Mouse (Mus musculus) heart, embryonic 15.5 days (tissue): Measurements from ENCODE around the gene Mindy4. TPM values are rescaled to one million over a fixed set of nuclear protein-coding genes. Genes with fewer than 3 reads are reported as not detected.

ENCODE experiments used
- ATAC-seq: fragments of 200-750 bp; cut with Nextera tagmentation; replicated peaks from 2 replicates; pipeline ENCODE4 v1.8.0; 2017; ENCODE audit warnings: low read depth, moderate TSS enrichment; ENCODE audit not compliant: insufficient number of reproducible peaks, insufficient read depth, low FRiP score
- H3K27ac ChIP-seq: fragments of 300-500 bp; sonication (generic); 2 replicates; pipeline ENCODE4 v1.5.1; 2015; ENCODE audit warnings: mild to moderate bottlenecking, inconsistent platforms
- H3K27me3 ChIP-seq: fragments of 300-500 bp; sonication (generic); 2 replicates; pipeline ENCODE4 v1.6.1; 2015; ENCODE audit warnings: inconsistent platforms
- H3K36me3 ChIP-seq: fragments of 300-500 bp; sonication (generic); 2 replicates; pipeline ENCODE4 v1.6.1; 2015; ENCODE audit warnings: mild to moderate bottlenecking, inconsistent platforms
- H3K4me1 ChIP-seq: fragments of 300-500 bp; sonication (generic); replicated peaks from 2 replicates; pipeline ENCODE4 v1.6.1; 2015; ENCODE audit warnings: inconsistent platforms
- H3K4me2 ChIP-seq: fragments of 300-500 bp; sonication (generic); 2 replicates; pipeline ENCODE4 v1.6.1; 2015; ENCODE audit warnings: inconsistent platforms, mild to moderate bottlenecking, moderate library complexity
- H3K4me3 ChIP-seq: fragments of 300-500 bp; sonication (generic); 2 replicates; pipeline ENCODE4 v1.5.1; 2015; ENCODE audit warnings: mild to moderate bottlenecking, inconsistent platforms
- H3K9ac ChIP-seq: fragments of 300-500 bp; sonication (generic); 2 replicates; pipeline ENCODE4 v1.6.1; 2015; ENCODE audit warnings: mild to moderate bottlenecking, inconsistent platforms
- H3K9me3 ChIP-seq: fragments of 300-500 bp; sonication (generic); replicated peaks from 2 replicates; pipeline ENCODE4 v1.6.1; 2016; ENCODE audit warnings: inconsistent platforms
- WGBS: fragments of 180-500 bp; shearing (Covaris S2); methylation state at CpG from one replicate; pipeline ENCODE4 v1.1.7; 2015; ENCODE audit warnings: mixed read lengths; 5-methylcytosine and 5-hydroxymethylcytosine counted together
- microRNA-seq: library from miRNA; unstranded; fragments of <30 nt; microRNA quantifications from one replicate; pipeline ENCODE4, GENCODE M21; 2016
- polyA plus RNA-seq: library from polyadenylated mRNA; unstranded; fragments of >200 nt; fragmentation: Nextera tagmentation; extraction: Ambion mirVana; gene quantifications from 2 replicates; pipeline ENCODE4 v1.2.1, GENCODE M21; 2015

Mindy4 gene
- polyA plus RNA-seq, 1 experiment from 2014 or later: 6.2 TPM

DNA sequence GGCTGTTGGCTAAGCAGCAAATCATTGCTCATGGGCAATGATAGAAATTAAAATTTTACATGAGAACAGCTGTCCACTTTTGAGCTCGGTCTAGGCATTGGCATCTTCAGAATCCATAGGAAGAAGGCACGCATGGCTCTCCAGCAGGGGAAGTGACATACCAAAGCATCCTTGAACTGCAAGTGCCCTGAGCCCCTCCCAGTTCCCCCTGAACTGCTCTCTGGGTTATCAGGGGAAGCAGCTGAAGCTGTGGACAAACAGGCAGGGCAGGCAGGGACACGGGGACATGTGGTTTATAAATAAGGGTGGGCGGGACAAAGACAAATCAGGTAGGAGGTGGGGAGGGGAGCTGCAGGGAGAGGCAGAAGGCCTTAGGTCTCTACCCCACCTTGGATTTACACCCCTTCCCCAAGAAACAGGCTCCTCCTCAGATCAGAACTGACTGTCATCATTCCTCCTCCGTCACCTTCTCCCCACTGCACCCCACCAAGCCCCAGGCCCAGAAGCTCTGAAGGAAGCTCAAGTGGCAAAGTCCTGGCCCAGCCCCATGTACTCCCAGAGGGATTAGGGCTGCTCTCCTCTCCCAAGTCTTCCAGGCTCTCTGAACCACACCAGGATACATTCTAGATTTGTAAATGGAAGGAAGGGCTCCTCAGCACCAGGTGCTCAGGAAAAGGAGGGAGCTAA is 153.0 kb downstream of the Mindy4 start:
- peaks cover 4% of the 10 kb centered on the region; the same call in 1 of the 2 replicates for H3K4me1 ChIP-seq
- H3K36me3 ChIP-seq: no peaks in the 10 kb centered on the region
- no peak overlapping the region for H3K4me3 ChIP-seq
- H3K9ac ChIP-seq: no peak overlapping the region
- no peak overlapping the region for H3K27ac ChIP-seq
- no peaks in the 10 kb centered on the region; the same call in 1 of the 2 replicates for H3K27me3 ChIP-seq
- no peak overlapping the region for H3K4me2 ChIP-seq
- no peaks in the 10 kb centered on the region for H3K9me3 ChIP-seq
- ATAC-seq: no peak
- 31% methylated on average over 5 of the region's 5 CpGs for WGBS

DNA sequence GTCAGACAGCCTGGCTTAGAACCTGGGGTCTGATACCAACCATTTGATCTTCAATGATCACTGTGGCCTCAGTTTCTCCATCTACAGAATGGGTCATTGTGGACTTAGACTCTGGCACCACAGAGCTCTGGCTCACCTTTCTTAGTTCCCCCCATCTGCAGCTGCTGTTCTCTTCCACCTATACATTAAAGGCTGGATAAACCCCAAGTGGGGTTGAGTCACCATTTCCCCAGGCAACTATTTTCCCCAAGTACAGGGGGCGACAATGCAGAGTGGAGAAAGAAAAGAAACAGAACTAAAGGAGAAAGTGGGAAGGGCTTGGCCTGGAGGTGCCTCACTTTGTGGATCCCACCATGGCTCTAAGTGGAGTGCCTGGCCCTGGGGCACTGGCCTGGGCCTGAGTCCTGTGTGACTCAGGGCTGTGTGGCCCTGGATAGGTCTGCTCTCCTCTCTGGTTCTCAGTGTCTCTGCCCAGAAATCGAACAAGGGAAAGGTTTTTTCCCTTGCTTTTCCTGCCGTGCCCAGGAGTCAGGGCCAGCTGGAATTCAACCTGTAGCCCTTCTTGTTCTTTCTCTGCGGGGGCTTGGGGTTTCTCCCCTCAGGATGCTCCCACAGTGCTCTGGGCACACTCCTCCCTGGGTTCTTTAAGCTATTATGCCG is 153.9 kb downstream of the Mindy4 start:
- ATAC-seq: no peak
- 71% methylated on average over 5 of the region's 5 CpGs for WGBS
- Histone ChIP-seq H3K27ac (no peak overlapping the region), H3K9me3 (no peaks in the 10 kb centered on the region), H3K36me3 (no peaks in the 10 kb centered on the region), H3K4me1 (peaks cover 4% of the 10 kb centered on the region; the same call in 1 of the 2 replicates), H3K4me2 (no peak overlapping the region), H3K4me3 (no peak overlapping the region), H3K9ac (no peak overlapping the region), H3K27me3 (no peaks in the 10 kb centered on the region; the same call in 1 of the 2 replicates)

DNA sequence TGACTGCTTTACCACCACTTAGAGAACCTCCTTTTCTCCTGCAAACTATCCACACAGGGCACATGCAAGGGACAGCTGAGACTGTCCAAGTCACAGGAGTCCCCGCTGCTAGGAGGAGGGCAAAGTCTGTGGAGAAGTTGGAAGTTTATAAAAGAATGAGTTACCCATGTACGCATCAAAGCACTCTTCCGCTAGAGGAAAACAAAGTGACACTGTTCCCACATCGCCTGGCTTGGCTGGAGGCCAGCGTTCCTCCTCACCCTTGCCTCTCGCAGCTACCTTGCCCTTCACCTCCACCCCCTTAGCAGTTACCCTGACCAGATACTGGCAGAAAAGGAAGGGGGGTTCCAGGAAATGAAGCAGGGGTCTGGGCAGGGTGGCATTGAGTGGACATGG is 154.5 kb downstream of the Mindy4 start:
- Histone ChIP-seq H3K4me1 (peaks cover 4% of the 10 kb centered on the region; the same call in 1 of the 2 replicates), H3K4me2 (no peak overlapping the region), H3K9me3 (no peaks in the 10 kb centered on the region), H3K4me3 (no peak overlapping the region), H3K9ac (no peak overlapping the region), H3K36me3 (no peaks in the 10 kb centered on the region), H3K27me3 (no peaks in the 10 kb centered on the region; the same call in 1 of the 2 replicates), H3K27ac (no peak overlapping the region)
- 45% methylated on average over 6 of the region's 6 CpGs for WGBS
- ATAC-seq: no peak

DNA sequence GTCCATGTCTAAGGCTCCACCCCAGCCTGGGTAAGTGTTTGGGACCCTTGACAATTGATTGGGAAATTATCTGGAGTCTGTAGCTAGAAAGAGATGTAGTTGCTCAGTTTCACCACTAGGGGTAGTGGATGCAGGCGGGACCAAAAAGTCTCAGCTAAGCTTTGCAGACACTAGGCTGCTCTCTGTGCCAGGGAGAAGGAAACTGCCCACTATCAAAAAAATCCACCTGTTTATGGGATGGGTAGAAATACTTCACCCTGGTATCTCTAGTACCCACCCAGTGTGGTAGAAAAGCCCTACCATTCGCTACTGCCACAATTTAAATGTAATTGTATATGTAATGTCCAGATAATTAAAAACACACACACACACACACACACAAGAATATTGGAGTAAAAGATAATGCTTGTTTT is 155.6 kb downstream of the Mindy4 start:
- no peaks in the 10 kb centered on the region for H3K36me3 ChIP-seq
- no peaks in the 10 kb centered on the region; the same call in 1 of the 2 replicates for H3K27me3 ChIP-seq
- no peak for ATAC-seq
- no peak overlapping the region for H3K4me3 ChIP-seq
- H3K27ac ChIP-seq: no peak overlapping the region
- no peak overlapping the region for H3K4me2 ChIP-seq
- WGBS: 34% methylated on average over 2 of the region's 2 CpGs
- peaks cover 4% of the 10 kb centered on the region; the same call in 1 of the 2 replicates for H3K4me1 ChIP-seq
- H3K9me3 ChIP-seq: no peaks in the 10 kb centered on the region
- no peak overlapping the region for H3K9ac ChIP-seq

DNA sequence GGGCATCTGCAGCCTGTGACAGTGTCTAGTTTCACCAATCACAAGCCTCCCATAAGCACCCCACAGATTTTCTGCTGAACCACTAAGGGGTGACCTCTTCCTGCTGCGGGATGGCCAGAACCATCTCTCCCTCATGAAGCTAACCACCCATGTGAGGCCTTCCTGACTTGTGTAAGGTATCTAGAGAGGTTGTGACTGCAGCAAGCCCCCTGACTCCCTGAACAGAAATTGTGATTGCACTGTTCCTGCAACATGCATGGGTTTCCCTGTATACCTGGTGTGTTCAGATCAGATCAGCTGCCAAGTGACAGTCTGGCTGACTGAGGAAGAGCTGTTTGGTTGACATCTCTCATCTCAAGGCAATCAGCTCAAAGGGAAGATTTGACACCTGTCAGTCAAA is 159.5 kb downstream of the Mindy4 start:
- Histone ChIP-seq H3K4me2 (no peak overlapping the region), H3K4me1 (peaks cover 2% of the 10 kb centered on the region; the same call in 1 of the 2 replicates), H3K9ac (no peak overlapping the region), H3K27ac (no peak overlapping the region), H3K4me3 (no peak overlapping the region), H3K36me3 (no peaks in the 10 kb centered on the region), H3K27me3 (no peaks in the 10 kb centered on the region), H3K9me3 (no peaks in the 10 kb centered on the region)
- no peak for ATAC-seq
- 86% methylated on average over 1 of the region's 1 CpGs for WGBS

DNA sequence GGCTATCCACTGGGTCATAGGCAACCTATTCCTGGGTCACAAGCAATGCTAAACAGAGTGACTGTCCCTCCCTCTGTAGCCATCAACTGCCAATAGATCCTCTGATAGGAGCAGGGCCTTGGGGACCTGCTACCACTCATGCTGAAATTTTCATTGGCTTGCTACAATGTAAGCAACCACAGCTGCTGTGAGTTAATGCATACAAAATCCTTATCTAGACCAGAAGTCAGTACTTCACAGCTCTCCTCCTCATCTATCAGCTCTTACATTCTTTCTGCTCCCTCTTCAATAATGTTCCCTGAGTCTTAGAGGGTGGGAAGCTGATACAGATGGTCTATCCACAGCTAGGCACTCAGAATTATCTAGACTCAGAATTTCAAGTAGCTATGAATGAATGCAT is 163.9 kb downstream of the Mindy4 start:
- no peak overlapping the region for H3K4me3 ChIP-seq
- H3K4me1 ChIP-seq: no peaks in the 10 kb centered on the region
- no peak overlapping the region for H3K27ac ChIP-seq
- H3K4me2 ChIP-seq: no peak overlapping the region
- H3K9me3 ChIP-seq: no peaks in the 10 kb centered on the region
- no peak overlapping the region for H3K9ac ChIP-seq
- no peaks in the 10 kb centered on the region for H3K27me3 ChIP-seq
- H3K36me3 ChIP-seq: no peaks in the 10 kb centered on the region
- no peak for ATAC-seq

Small RNAs within 50 kb of the gene (microRNA-seq; reads per million reads assigned to microRNA genes)
- gene Gm25458: not detected

Other genes with a start within 250 kb of the Mindy4 start
- 4.3 and 6.7 TPM in 2 replicates for gene Nod1, start 230.8 kb upstream of the Mindy4 start, polyA plus RNA-seq
- gene Ggct, start 210.4 kb upstream of the Mindy4 start, polyA plus RNA-seq: 4.2 and 4.9 TPM in 2 replicates
- 138 and 144 TPM in 2 replicates for gene Gars, start 165.4 kb upstream of the Mindy4 start, polyA plus RNA-seq
- gene Crhr2, start 70.4 kb upstream of the Mindy4 start, polyA plus RNA-seq: 10.2 and 11.9 TPM in 2 replicates
- gene Inmt, start 28.3 kb upstream of the Mindy4 start, polyA plus RNA-seq: 0.13 TPM in 1 of 2 replicates, not detected in the other
- gene Aqp1, start 133.0 kb downstream of the Mindy4 start, polyA plus RNA-seq: 42.8 and 51.1 TPM in 2 replicates
- not detected in 2 replicates for gene Ghrhr, start 172.9 kb downstream of the Mindy4 start, polyA plus RNA-seq
- gene Adcyap1r1, start 248.6 kb downstream of the Mindy4 start, polyA plus RNA-seq: 2.6 and 4.2 TPM in 2 replicates